Mouse (Mus musculus) right cerebral cortex, adult 2 months (tissue): Measurements from ENCODE around the gene Szrd1.
A peak's percentile ranks its signal among the peaks of the same experiment; 100 is the strongest.

Experiments used
- DNase-seq, 2 experiments: peaks; one replicate each; pipeline ENCODE4 v3.0.0; 2021 to 2022; ENCODE audit warnings: low spot score in 2 of 2

The Szrd1 gene

GRCm38 (mm10) chr4:141067516-141068046, 72.0 kb downstream of the Szrd1 start:
- no peak for DNase-seq

GRCm38 (mm10) chr4:141066709-141067515, 72.7 kb downstream of the Szrd1 start:
- no peak for DNase-seq

- peak; percentile 80 to 85 for DNase-seq
Measured at GRCm38 (mm10) chr4:141065123-141065522, 74.5 kb downstream of the Szrd1 start.

GRCm38 (mm10) chr4:141064104-141064659, 75.4 kb downstream of the Szrd1 start:
- DNase-seq: no peak
